Mouse (Mus musculus): ENCODE data around the gene Fam13a.

The Fam13a gene

GRCm38 (mm10) chr6:58998528-58998927 is 25.8 kb downstream of the Fam13a start:
- DNase-seq, result no peak

GRCm38 (mm10) chr6:58989149-58989548 is 35.2 kb downstream of the Fam13a start:
- DNase-seq, result no peak

- DNase-seq, result no peak
Measured at GRCm38 (mm10) chr6:58988706-58989105, 35.6 kb downstream of the Fam13a start.

GRCm38 (mm10) chr6:58987166-58987565 is 37.2 kb downstream of the Fam13a start:
- no peak for DNase-seq

- no peak for DNase-seq
Measured at GRCm38 (mm10) chr6:58985186-58985585, 39.2 kb downstream of the Fam13a start.

GRCm38 (mm10) chr6:58975249-58975648 is 49.1 kb downstream of the Fam13a start:
- DNase-seq, result no peak

- no peak for DNase-seq
Measured at GRCm38 (mm10) chr6:58974428-58974827, 49.9 kb downstream of the Fam13a start.

GRCm38 (mm10) chr6:58972873-58973272 is 51.5 kb downstream of the Fam13a start:
- no peak for DNase-seq

GRCm38 (mm10) chr6:58968272-58968671 is 56.1 kb downstream of the Fam13a start:
- no peak for DNase-seq

- DNase-seq, result no peak
Measured at GRCm38 (mm10) chr6:58965071-58965831, 59.1 kb downstream of the Fam13a start.

GRCm38 (mm10) chr6:58964565-58964964 is 59.8 kb downstream of the Fam13a start:
- no peak for DNase-seq

- DNase-seq, result no peak
Measured at GRCm38 (mm10) chr6:58964091-58964490, 60.3 kb downstream of the Fam13a start.

GRCm38 (mm10) chr6:58962691-58963090 is 61.7 kb downstream of the Fam13a start:
- no peak for DNase-seq

GRCm38 (mm10) chr6:58960523-58960922 is 63.8 kb downstream of the Fam13a start:
- DNase-seq, result no peak

GRCm38 (mm10) chr6:58951128-58951992 is 73.0 kb downstream of the Fam13a start:
- DNase-seq, result no peak

GRCm38 (mm10) chr6:58950410-58950809 is 73.9 kb downstream of the Fam13a start:
- no peak for DNase-seq

GRCm38 (mm10) chr6:58946840-58947239 is 77.5 kb downstream of the Fam13a start:
- no peak for DNase-seq

- no peak for DNase-seq
Measured at GRCm38 (mm10) chr6:58946246-58946645, 78.1 kb downstream of the Fam13a start.

- DNase-seq, result no peak
Measured at GRCm38 (mm10) chr6:58943958-58944357, 80.4 kb downstream of the Fam13a start.

GRCm38 (mm10) chr6:58942276-58942675 is 82.1 kb downstream of the Fam13a start:
- no peak for DNase-seq

- no peak for DNase-seq
Measured at GRCm38 (mm10) chr6:58937726-58938125, 86.6 kb downstream of the Fam13a start.

- DNase-seq, result no peak
Measured at GRCm38 (mm10) chr6:58934144-58934543, 90.2 kb downstream of the Fam13a start.

GRCm38 (mm10) chr6:58933189-58933913 is 91.0 kb downstream of the Fam13a start:
- no peak for DNase-seq
